Mouse (Mus musculus): ENCODE data around the gene Fam69b. TPM values are rescaled to one million over a fixed set of nuclear protein-coding genes. Genes with fewer than 3 reads are reported as not detected.
A peak's percentile ranks its signal among the peaks of the same experiment; 100 is the strongest.

Fam69b gene
- polyA plus RNA-seq, 1 experiment: 10.3 TPM

GRCm38 (mm10) chr2:26621246-26621645 lies 7.0 kb upstream of the Fam69b start:
- H3K4me1 ChIP-seq (ENCODE audit: control insufficient read depth, insufficient read depth, low read length): no peaks in the 10 kb centered on the region
- no peak overlapping the region for H3K4me3 ChIP-seq (ENCODE audit: control insufficient read depth, low read depth, low read length)
- no peak overlapping the region for H3K27ac ChIP-seq (ENCODE audit: control insufficient read depth, insufficient read depth, low read depth, low read length)
- no peak for TF ChIP-seq CTCF (IDR thresholded peaks at IDR 0.05; ENCODE audit: control insufficient read depth, insufficient read depth, insufficient replicate concordance, low read depth, low read length)
- TF ChIP-seq POLR2A (IDR thresholded peaks at IDR 0.05; ENCODE audit: control insufficient read depth, low read depth, low read length): no peak
- H3K36me3 ChIP-seq (ENCODE audit: control insufficient read depth, insufficient read depth, low read length): no peaks in the 10 kb centered on the region
- no peaks in the 10 kb centered on the region for H3K27me3 ChIP-seq (ENCODE audit: control insufficient read depth, insufficient read depth, low read length)

DNA sequence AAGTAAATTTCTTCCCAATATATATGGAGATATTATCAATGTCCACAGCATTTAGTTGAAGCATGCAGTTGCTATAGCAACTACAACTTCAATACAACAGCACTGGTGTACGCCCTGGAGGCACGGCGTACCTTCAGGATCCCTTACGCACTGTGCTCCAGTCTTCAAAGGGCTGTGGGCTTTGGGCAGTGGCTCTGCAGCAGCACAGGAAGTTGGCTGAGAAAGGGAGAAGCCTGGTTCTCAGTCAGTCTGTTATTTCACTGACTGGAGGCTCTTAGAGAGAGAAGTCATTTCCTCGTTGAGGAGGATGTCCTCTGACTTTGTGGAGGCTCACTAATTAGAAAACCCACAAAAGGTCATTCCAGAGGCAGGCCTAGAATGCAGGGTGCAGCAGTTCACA lies 5.3 kb upstream of the Fam69b start:
- no peak for TF ChIP-seq POLR2A (IDR thresholded peaks at IDR 0.05; ENCODE audit: control insufficient read depth, low read depth, low read length)
- TF ChIP-seq CTCF (IDR thresholded peaks at IDR 0.05; ENCODE audit: control insufficient read depth, insufficient read depth, insufficient replicate concordance, low read depth, low read length): no peak
- no peaks in the 10 kb centered on the region for H3K27me3 ChIP-seq (ENCODE audit: control insufficient read depth, insufficient read depth, low read length)
- H3K4me1 ChIP-seq (ENCODE audit: control insufficient read depth, insufficient read depth, low read length): no peaks in the 10 kb centered on the region; the same call in 1 of the 2 replicates

GRCm38 (mm10) chr2:26625419-26625818 lies 2.8 kb upstream of the Fam69b start:
- no peak overlapping the region for H3K4me3 ChIP-seq (ENCODE audit: control insufficient read depth, low read depth, low read length)
- no peaks in the 10 kb centered on the region for H3K36me3 ChIP-seq (ENCODE audit: control insufficient read depth, insufficient read depth, low read length)
- peaks cover 19% of the 10 kb centered on the region for H3K4me1 ChIP-seq (ENCODE audit: control insufficient read depth, insufficient read depth, low read length)
- H3K27ac ChIP-seq (ENCODE audit: control insufficient read depth, insufficient read depth, low read depth, low read length): no peak overlapping the region
- no peaks in the 10 kb centered on the region for H3K27me3 ChIP-seq (ENCODE audit: control insufficient read depth, insufficient read depth, low read length)
- TF ChIP-seq POLR2A (IDR thresholded peaks at IDR 0.05; ENCODE audit: control insufficient read depth, low read depth, low read length) (no peak), CTCF (IDR thresholded peaks at IDR 0.05; ENCODE audit: control insufficient read depth, insufficient read depth, insufficient replicate concordance, low read depth, low read length) (no peak)

More for the DNA sequence above, 5.3 kb upstream of the Fam69b start:
- no peak overlapping the region for H3K4me3 ChIP-seq (ENCODE audit: control insufficient read depth, low read depth, low read length)
- no peaks in the 10 kb centered on the region for H3K36me3 ChIP-seq (ENCODE audit: control insufficient read depth, insufficient read depth, low read length)
- no peak overlapping the region for H3K27ac ChIP-seq (ENCODE audit: control insufficient read depth, insufficient read depth, low read depth, low read length)

- TF ChIP-seq POLR2A (IDR thresholded peaks at IDR 0.05; ENCODE audit: control insufficient read depth, low read depth, low read length) (no peak), CTCF (IDR thresholded peaks at IDR 0.05; ENCODE audit: control insufficient read depth, insufficient read depth, insufficient replicate concordance, low read depth, low read length) (no peak)
- Histone ChIP-seq H3K4me1 (ENCODE audit: control insufficient read depth, insufficient read depth, low read length) (peaks cover 19% of the 10 kb centered on the region), H3K4me3 (ENCODE audit: control insufficient read depth, low read depth, low read length) (no peak overlapping the region), H3K36me3 (ENCODE audit: control insufficient read depth, insufficient read depth, low read length) (no peaks in the 10 kb centered on the region), H3K27ac (ENCODE audit: control insufficient read depth, insufficient read depth, low read depth, low read length) (no peak overlapping the region), H3K27me3 (ENCODE audit: control insufficient read depth, insufficient read depth, low read length) (no peaks in the 10 kb centered on the region)
These were observed 2.2 kb upstream of the Fam69b start for GRCm38 (mm10) chr2:26626081-26626480.

DNA sequence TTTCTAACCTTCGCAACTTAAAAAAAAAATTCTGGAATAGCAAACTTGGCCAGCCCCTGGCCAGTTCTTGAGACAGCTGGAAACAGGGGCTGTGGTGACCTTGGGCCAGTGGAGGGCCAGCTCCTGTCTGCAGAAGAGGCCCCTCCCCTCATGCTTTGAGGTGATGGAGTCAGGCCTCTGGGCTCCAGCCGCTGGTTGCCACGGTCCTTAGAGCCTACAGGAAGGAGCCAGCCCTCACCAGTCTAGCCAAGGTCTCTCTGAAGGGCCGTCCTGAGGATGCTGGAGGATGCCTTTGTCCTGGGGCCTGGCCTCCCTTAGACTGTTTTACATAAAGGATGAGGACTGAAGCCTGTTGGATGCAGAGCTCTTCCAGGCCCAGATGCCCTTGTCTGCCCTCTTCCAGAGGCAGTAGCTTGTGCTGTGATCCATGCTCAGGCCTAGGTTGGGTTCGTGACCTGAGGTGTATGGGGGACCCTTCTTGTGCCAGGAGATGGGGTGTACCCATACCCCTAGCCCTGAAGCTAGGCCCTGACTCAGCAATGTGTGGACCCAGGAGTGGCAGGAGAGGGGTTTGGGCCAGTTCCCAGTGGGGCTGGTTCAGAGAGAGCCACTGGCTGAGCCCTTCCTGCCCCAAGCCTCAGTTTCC lies 658 bp downstream of the Fam69b start:
- peak overlapping the region; percentile 63; the same call in 1 of the 2 replicates for H3K27ac ChIP-seq (ENCODE audit: control insufficient read depth, insufficient read depth, low read depth, low read length)
- H3K36me3 ChIP-seq (ENCODE audit: control insufficient read depth, insufficient read depth, low read length): no peaks in the 10 kb centered on the region
- no peak for TF ChIP-seq POLR2A (IDR thresholded peaks at IDR 0.05; ENCODE audit: control insufficient read depth, low read depth, low read length)
- peaks cover 19% of the 10 kb centered on the region for H3K4me1 ChIP-seq (ENCODE audit: control insufficient read depth, insufficient read depth, low read length)
- peak overlapping the region; percentile 77 for H3K4me3 ChIP-seq (ENCODE audit: control insufficient read depth, low read depth, low read length)
- no peaks in the 10 kb centered on the region for H3K27me3 ChIP-seq (ENCODE audit: control insufficient read depth, insufficient read depth, low read length)

DNA sequence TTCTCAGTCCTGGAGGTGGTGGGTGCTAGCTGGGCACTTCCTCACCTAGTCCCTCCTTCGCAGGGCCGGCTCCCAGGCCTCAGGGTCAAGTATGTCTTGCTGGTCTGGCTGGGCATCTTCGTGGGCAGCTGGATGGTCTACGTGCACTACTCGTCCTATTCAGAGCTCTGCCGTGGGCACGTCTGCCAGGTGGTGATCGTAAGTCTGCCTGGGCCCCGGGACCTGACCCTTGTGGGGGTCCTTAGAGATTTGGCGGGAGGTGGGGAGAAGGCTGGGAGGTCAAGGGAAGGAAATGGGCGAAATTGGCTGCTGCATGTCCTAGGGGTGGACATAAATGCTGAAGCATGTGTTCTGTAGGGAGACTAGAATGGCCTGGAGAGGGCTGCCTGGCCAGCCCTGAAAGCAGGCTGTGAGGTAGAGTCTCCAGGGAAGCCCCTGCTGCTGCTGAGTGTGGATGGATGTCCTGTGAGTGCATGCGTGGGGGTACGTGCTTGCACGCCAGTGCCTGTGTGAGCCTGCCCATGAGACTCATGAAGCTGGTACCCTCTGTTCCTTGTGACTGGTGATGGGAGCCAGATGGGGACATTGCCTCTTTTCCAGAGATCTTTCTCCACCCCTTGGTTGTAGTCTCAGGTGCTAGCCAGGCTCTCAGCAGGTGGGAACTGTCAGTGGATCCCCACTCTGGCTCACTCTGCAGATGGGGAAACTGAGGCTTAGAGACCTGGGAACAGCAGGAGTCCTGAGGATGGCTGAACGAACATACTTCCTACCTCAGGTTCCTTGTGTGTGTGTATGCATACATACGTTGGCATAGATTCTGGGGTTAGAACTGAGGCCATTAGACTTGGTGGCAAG lies 4.5 kb downstream of the Fam69b start:
- Histone ChIP-seq H3K4me3 (ENCODE audit: control insufficient read depth, low read depth, low read length) (no peak overlapping the region), H3K27ac (ENCODE audit: control insufficient read depth, insufficient read depth, low read depth, low read length) (no peak overlapping the region), H3K36me3 (ENCODE audit: control insufficient read depth, insufficient read depth, low read length) (no peaks in the 10 kb centered on the region; the same call in 1 of the 2 replicates), H3K4me1 (ENCODE audit: control insufficient read depth, insufficient read depth, low read length) (peaks cover 19% of the 10 kb centered on the region), H3K27me3 (ENCODE audit: control insufficient read depth, insufficient read depth, low read length) (no peaks in the 10 kb centered on the region)
- TF ChIP-seq CTCF (IDR thresholded peaks at IDR 0.05; ENCODE audit: control insufficient read depth, insufficient read depth, insufficient replicate concordance, low read depth, low read length) (no peak), POLR2A (IDR thresholded peaks at IDR 0.05; ENCODE audit: control insufficient read depth, low read depth, low read length) (no peak)

GRCm38 (mm10) chr2:26633953-26634530 lies 5.8 kb downstream of the Fam69b start:
- no peak overlapping the region for H3K4me3 ChIP-seq (ENCODE audit: control insufficient read depth, low read depth, low read length)
- peaks cover 14% of the 10 kb centered on the region for H3K4me1 ChIP-seq (ENCODE audit: control insufficient read depth, insufficient read depth, low read length)
- no peaks in the 10 kb centered on the region; the same call in 1 of the 2 replicates for H3K36me3 ChIP-seq (ENCODE audit: control insufficient read depth, insufficient read depth, low read length)
- H3K27ac ChIP-seq (ENCODE audit: control insufficient read depth, insufficient read depth, low read depth, low read length): no peak overlapping the region
- no peaks in the 10 kb centered on the region for H3K27me3 ChIP-seq (ENCODE audit: control insufficient read depth, insufficient read depth, low read length)
- TF ChIP-seq CTCF (IDR thresholded peaks at IDR 0.05; ENCODE audit: control insufficient read depth, insufficient read depth, insufficient replicate concordance, low read depth, low read length): no peak
- no peak for TF ChIP-seq POLR2A (IDR thresholded peaks at IDR 0.05; ENCODE audit: control insufficient read depth, low read depth, low read length)
